In genomic region chr1:159413374-159413773, GRCm38 (mm10) we compare ENCODE assay signal across 12 mouse cellular contexts.
DNase-seq lines count a peak whose midpoint lies in the region; ATAC-seq lines count a peak whose summit lies in the region.
"Had no signal": no experiment of that assay in that cellular context is flagged by ENCODE, and none has a peak within 500 bp of the region (broad histone marks: within the 10 kb centered on the region; RNA-seq: fewer than 3 reads in every experiment).

No protein-coding gene starts in this region.

- H3K4me3 ChIP-seq in forebrain, embryonic 12.5 days (replicated peaks) = no peak overlapping the region
- H3K4me3 ChIP-seq in midbrain, embryonic 14.5 days (replicated peaks; ENCODE audit: low read depth, low read length) = no peak overlapping the region
- H3K4me3 ChIP-seq: heart, embryonic 10.5 days had no signal

- 46% methylated on average over 5 of the region's 5 CpGs for WGBS in forebrain, embryonic 12.5 days
- 16% methylated on average over 5 of the region's 5 CpGs for WGBS in midbrain, embryonic 14.5 days

- H3K36me3 ChIP-seq in forebrain, embryonic 12.5 days (replicated peaks) = no peaks in the 10 kb centered on the region
- no peaks in the 10 kb centered on the region for H3K36me3 ChIP-seq in midbrain, embryonic 14.5 days (ENCODE audit: control insufficient read depth, insufficient read depth, low read length)
- H3K36me3 ChIP-seq: heart, embryonic 10.5 days had no signal

- DNase-seq in cerebellum, postnatal 10 days = peak; percentile 10 to 34
- no peak for DNase-seq in cerebellum, postnatal 36 days
- peak; percentile 48 for DNase-seq in layer of hippocampus, adult 11-12 months (ENCODE audit: low spot score)
- DNase-seq in midbrain, embryonic 14.5 days = peak; percentile 71
- no peak for DNase-seq in B cell, adult 2 months
- DNase-seq in adrenal gland, postnatal 14 days = no peak
- DNase-seq in kidney, postnatal 25 days = no peak
- DNase-seq: adrenal gland, postnatal 36 days; cerebellum, postnatal 14 days had no signal

- H3K4me2 ChIP-seq in forebrain, embryonic 12.5 days = no peak overlapping the region
- H3K4me2 ChIP-seq in midbrain, embryonic 14.5 days (ENCODE audit: low read length) = no peak overlapping the region

- H3K27me3 ChIP-seq in forebrain, embryonic 12.5 days = no peaks in the 10 kb centered on the region
- no peaks in the 10 kb centered on the region for H3K27me3 ChIP-seq in midbrain, embryonic 14.5 days (ENCODE audit: control insufficient read depth, insufficient read depth, low read length)

- H3K9me3 ChIP-seq in forebrain, embryonic 12.5 days = no peaks in the 10 kb centered on the region
- no peaks in the 10 kb centered on the region for H3K9me3 ChIP-seq in midbrain, embryonic 14.5 days (ENCODE audit: control insufficient read depth, low read length)
- H3K9me3 ChIP-seq: heart, embryonic 10.5 days had no signal

- H3K4me1 ChIP-seq in forebrain, embryonic 12.5 days = peaks cover 16% of the 10 kb centered on the region
- H3K4me1 ChIP-seq in midbrain, embryonic 14.5 days (ENCODE audit: control insufficient read depth, insufficient read depth, low read length) = peaks cover 12% of the 10 kb centered on the region
- H3K4me1 ChIP-seq: heart, embryonic 10.5 days had no signal

- H3K27ac ChIP-seq in forebrain, embryonic 12.5 days = peak overlapping the region; percentile 53
- H3K27ac ChIP-seq in midbrain, embryonic 14.5 days (replicated peaks; ENCODE audit: low read depth, low read length) = peak overlapping the region; percentile 15
- H3K27ac ChIP-seq: heart, embryonic 10.5 days had no signal

- no peak overlapping the region for H3K9ac ChIP-seq in forebrain, embryonic 12.5 days
- H3K9ac ChIP-seq in midbrain, embryonic 14.5 days (replicated peaks; ENCODE audit: low read length) = no peak overlapping the region

- ATAC-seq in forebrain, embryonic 12.5 days (ENCODE audit: low FRiP score) = peak; percentile 76
- peak; percentile 78 for ATAC-seq in midbrain, embryonic 14.5 days (ENCODE audit: low FRiP score, low TSS enrichment)
- ATAC-seq: intestine, embryonic 16.5 days had no signal

Comparison
In these comparisons a context has a peak if more than half of its experiments do, and no peak if none do; other contexts are left out.
1. DNase-seq: peak in cerebellum, postnatal 10 days (2 of 2), layer of hippocampus, adult 11-12 months (single experiment) and midbrain, embryonic 14.5 days (single experiment); none in cerebellum, postnatal 36 days (0 of 2), B cell, adult 2 months (0 of 2), adrenal gland, postnatal 14 days (single experiment) and kidney, postnatal 25 days (0 of 2).